Mouse (Mus musculus): Measurements from ENCODE around the gene AC134908.4. TPM values are rescaled to one million over a fixed set of nuclear protein-coding genes. Genes with fewer than 3 reads are reported as not detected.

The AC134908.4 gene
- polyA plus RNA-seq, 1 experiment from 2014 or later = not detected

DNA sequence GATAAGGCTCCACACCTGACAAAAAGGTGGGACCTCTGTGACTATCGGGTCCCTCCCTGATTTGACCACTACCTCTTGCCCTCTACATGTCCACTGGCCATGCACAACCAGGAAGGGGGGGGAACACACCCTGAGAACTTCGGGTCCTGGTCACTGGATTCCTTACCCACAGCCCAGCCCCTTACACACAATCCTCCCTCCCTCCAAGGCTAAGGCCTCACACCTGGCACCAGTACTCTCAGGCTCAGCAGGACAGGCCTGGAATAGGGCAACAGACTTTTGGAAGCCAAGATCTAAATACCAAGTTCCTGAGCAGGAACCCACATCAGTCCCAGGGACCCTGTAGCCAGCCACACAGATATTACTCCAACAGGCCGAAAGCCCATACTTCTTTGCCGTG is 43.4 kb upstream of the AC134908.4 start:
- no peaks in the 10 kb centered on the region for H3K27me3 ChIP-seq (ENCODE audit: control insufficient read depth, insufficient read depth, low read length)
- no peak overlapping the region for H3K27ac ChIP-seq (replicated peaks; ENCODE audit: low read depth, low read length)
- no peaks in the 10 kb centered on the region for H3K9me3 ChIP-seq (ENCODE audit: control insufficient read depth, low read length)
- peaks cover 51% of the 10 kb centered on the region for H3K4me1 ChIP-seq (ENCODE audit: control insufficient read depth, insufficient read depth, low read length)
- ATAC-seq (ENCODE audit: low FRiP score, low TSS enrichment) (no peak), DNase-seq (no peak)
- 93% methylated on average over 4 of the region's 4 CpGs for WGBS
- H3K36me3 ChIP-seq (ENCODE audit: control insufficient read depth, insufficient read depth, low read length) = peaks cover 53% of the 10 kb centered on the region
- H3K4me3 ChIP-seq (replicated peaks; ENCODE audit: low read depth, low read length) = no peak overlapping the region
- H3K4me2 ChIP-seq (ENCODE audit: low read length) = no peak overlapping the region
- no peak overlapping the region for H3K9ac ChIP-seq (replicated peaks; ENCODE audit: low read length)

DNA sequence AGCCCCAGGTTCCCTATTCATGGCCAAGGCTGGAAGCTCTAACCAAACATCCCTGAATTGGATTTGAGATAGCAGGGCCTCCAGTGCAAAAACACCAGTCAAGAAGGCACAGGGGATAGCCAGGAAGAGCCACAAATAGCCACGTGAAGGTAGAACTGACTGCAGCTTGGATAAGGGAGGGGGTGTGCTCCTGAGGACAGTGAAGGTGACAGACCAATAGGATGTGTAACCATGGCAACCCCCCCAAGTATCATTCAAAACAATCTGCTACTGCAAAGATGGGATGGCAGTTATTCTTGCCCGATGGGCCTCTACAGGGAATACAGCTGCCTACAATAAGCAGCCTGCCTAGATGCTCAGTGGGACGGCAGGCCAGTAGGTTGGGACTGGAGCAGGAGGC is 42.1 kb upstream of the AC134908.4 start:
- Histone ChIP-seq H3K4me2 (ENCODE audit: low read length) (peak overlapping the region; percentile 75), H3K27me3 (ENCODE audit: control insufficient read depth, insufficient read depth, low read length) (no peaks in the 10 kb centered on the region), H3K36me3 (ENCODE audit: control insufficient read depth, insufficient read depth, low read length) (peaks cover 51% of the 10 kb centered on the region), H3K4me1 (ENCODE audit: control insufficient read depth, insufficient read depth, low read length) (peaks cover 46% of the 10 kb centered on the region), H3K4me3 (replicated peaks; ENCODE audit: low read depth, low read length) (no peak overlapping the region), H3K9me3 (ENCODE audit: control insufficient read depth, low read length) (no peaks in the 10 kb centered on the region), H3K9ac (replicated peaks; ENCODE audit: low read length) (peak overlapping the region; percentile 78; the same call in 1 of the 2 replicates), H3K27ac (replicated peaks; ENCODE audit: low read depth, low read length) (peak overlapping the region; percentile 84)
- WGBS = 13% methylated on average over 3 of the region's 3 CpGs
- DNase-seq = peak; percentile 57
- ATAC-seq (ENCODE audit: low FRiP score, low TSS enrichment) = no peak

DNA sequence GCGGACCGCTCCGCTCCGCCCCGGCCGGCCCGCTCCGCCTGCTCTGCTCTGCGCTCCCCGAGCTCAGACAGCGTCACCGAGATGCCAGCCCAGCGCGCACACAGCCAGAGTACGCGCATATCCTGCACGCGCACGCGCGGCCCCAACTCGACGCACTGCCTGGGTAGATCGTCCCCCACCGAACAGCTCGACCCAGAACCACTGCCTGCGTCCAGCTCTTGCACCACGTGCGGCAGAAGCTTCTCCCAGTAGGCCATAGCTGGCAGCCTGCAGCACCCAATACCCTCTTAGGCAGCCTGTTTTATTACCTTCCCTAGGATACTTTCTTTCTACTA is 41.6 kb upstream of the AC134908.4 start, which contains the start of gene Rhbdl1:
Rhbdl1 (minus strand) TSS at position 220 of the 335 bp plus-strand sequence.
- ATAC-seq (ENCODE audit: low FRiP score, low TSS enrichment) = peak; percentile 26; the same call in 1 of the 2 replicates
- H3K4me1 ChIP-seq (ENCODE audit: control insufficient read depth, insufficient read depth, low read length) = peaks cover 49% of the 10 kb centered on the region

DNA sequence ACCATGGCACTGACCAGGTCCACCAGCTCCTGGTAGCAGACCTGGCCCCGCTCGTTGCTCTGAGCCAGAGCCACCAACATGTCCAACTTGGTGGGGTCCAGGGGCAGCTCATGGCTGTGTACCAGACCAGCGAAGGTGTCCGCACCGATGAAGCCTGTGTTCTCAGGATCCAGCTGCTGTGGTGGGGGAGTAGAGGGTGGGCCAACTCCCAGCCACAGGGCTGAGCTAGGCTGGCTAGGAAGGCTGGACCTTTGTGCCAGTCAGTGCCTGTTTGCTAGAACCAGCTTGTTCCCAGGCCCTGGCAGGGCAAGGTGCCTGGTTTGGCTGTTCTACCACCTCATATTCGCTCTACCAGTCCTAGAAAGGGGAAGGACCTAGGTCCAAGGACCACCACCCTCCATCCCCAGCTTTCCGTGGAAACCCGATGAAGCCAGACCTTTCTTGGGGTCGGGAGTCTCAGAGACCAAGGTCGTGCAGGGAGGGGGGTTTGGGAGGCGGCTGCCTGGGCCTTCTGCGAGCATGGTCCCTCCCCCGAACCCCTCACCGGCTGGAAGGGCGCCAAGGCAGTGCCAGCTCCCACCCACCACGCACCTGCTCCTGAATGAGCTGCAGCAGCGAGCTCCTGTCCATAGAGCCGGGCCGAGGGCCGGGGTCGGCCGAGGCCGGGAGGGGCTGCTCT is 41.1 kb upstream of the AC134908.4 start:
- Histone ChIP-seq H3K4me2 (ENCODE audit: low read length) (peak overlapping the region; percentile 75), H3K4me1 (ENCODE audit: control insufficient read depth, insufficient read depth, low read length) (peaks cover 54% of the 10 kb centered on the region), H3K9me3 (ENCODE audit: control insufficient read depth, low read length) (no peaks in the 10 kb centered on the region), H3K4me3 (replicated peaks; ENCODE audit: low read depth, low read length) (peak overlapping the region; percentile 47), H3K27me3 (ENCODE audit: control insufficient read depth, insufficient read depth, low read length) (no peaks in the 10 kb centered on the region), H3K9ac (replicated peaks; ENCODE audit: low read length) (peak overlapping the region; percentile 78), H3K27ac (replicated peaks; ENCODE audit: low read depth, low read length) (peak overlapping the region; percentile 84), H3K36me3 (ENCODE audit: control insufficient read depth, insufficient read depth, low read length) (peaks cover 43% of the 10 kb centered on the region)
- 24% methylated on average over 23 of the region's 23 CpGs for WGBS
- no peak for ATAC-seq (ENCODE audit: low FRiP score, low TSS enrichment)
- DNase-seq = no peak

More for the DNA sequence above, 41.6 kb upstream of the AC134908.4 start, which contains the start of gene Rhbdl1:
- peak within 1 kb of the TSS; percentile 84 for H3K27ac ChIP-seq (replicated peaks; ENCODE audit: low read depth, low read length)
- peak; percentile 89 for DNase-seq
- no peaks in the 10 kb centered on the region for H3K9me3 ChIP-seq (ENCODE audit: control insufficient read depth, low read length)
- 2% methylated on average over 29 of the region's 29 CpGs for WGBS
- no peaks in the 10 kb centered on the region for H3K27me3 ChIP-seq (ENCODE audit: control insufficient read depth, insufficient read depth, low read length)
- H3K4me3 ChIP-seq (replicated peaks; ENCODE audit: low read depth, low read length) = peak within 1 kb of the TSS; percentile 47
- H3K36me3 ChIP-seq (ENCODE audit: control insufficient read depth, insufficient read depth, low read length) = peaks cover 46% of the 10 kb centered on the region
- peak within 1 kb of the TSS; percentile 75 for H3K4me2 ChIP-seq (ENCODE audit: low read length)
- peak within 1 kb of the TSS; percentile 78 for H3K9ac ChIP-seq (replicated peaks; ENCODE audit: low read length)

DNA sequence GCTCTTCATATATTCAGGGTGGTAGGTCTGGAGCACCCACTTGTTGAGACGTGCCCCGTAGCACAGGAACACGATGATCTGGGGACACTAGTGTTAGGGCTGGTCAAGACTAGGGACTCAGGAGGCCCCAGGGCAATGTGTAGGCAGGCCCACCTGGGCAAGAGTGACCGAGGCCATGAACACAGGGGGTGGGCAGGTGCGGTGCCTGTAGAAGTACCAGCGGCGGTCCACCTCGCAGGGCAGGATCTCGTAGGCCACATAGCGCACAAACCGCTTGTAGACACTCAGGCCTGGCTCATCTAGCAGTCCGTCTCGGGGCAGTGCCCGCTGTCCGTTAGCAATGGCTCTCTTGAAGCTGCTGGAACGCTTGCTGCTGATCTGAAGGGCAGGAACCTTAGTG is 40.4 kb upstream of the AC134908.4 start:
- Histone ChIP-seq H3K4me3 (replicated peaks; ENCODE audit: low read depth, low read length) (no peak overlapping the region), H3K9ac (replicated peaks; ENCODE audit: low read length) (no peak overlapping the region; the same call in 1 of the 2 replicates)

DNA sequence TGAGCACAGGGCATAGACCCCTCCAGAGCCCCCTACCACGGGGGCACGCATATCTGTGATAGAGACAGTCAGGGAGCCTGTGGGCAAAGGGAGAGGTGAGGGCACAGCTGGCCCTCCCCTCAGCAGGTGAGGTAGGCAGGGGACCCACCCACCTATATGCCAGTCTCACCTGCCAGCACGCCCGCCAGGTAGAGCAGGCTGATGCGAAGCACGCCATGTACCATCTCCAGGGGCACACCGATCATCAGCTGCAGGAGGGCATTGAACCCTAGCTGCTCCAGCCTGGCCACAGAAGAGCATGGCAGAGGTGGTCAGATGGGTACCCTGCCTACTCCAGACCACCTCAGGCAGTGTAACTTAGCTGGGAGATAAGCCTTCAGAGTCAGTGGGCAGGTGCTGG is 39.8 kb upstream of the AC134908.4 start:
- H3K9ac ChIP-seq (replicated peaks; ENCODE audit: low read length) = no peak overlapping the region
- H3K4me2 ChIP-seq (ENCODE audit: low read length) = peak overlapping the region; percentile 95
- DNase-seq (no peak), ATAC-seq (ENCODE audit: low FRiP score, low TSS enrichment) (no peak)
- peaks cover 43% of the 10 kb centered on the region for H3K36me3 ChIP-seq (ENCODE audit: control insufficient read depth, insufficient read depth, low read length)
- 95% methylated on average over 7 of the region's 7 CpGs for WGBS
- H3K27ac ChIP-seq (replicated peaks; ENCODE audit: low read depth, low read length) = no peak overlapping the region
- H3K4me3 ChIP-seq (replicated peaks; ENCODE audit: low read depth, low read length) = no peak overlapping the region
- no peaks in the 10 kb centered on the region for H3K9me3 ChIP-seq (ENCODE audit: control insufficient read depth, low read length)
- no peaks in the 10 kb centered on the region for H3K27me3 ChIP-seq (ENCODE audit: control insufficient read depth, insufficient read depth, low read length)
- H3K4me1 ChIP-seq (ENCODE audit: control insufficient read depth, insufficient read depth, low read length) = peaks cover 60% of the 10 kb centered on the region

More for the DNA sequence above, 40.4 kb upstream of the AC134908.4 start:
- peaks cover 60% of the 10 kb centered on the region for H3K4me1 ChIP-seq (ENCODE audit: control insufficient read depth, insufficient read depth, low read length)
- ATAC-seq (ENCODE audit: low FRiP score, low TSS enrichment) (no peak), DNase-seq (no peak)
- H3K9me3 ChIP-seq (ENCODE audit: control insufficient read depth, low read length) = no peaks in the 10 kb centered on the region
- H3K27me3 ChIP-seq (ENCODE audit: control insufficient read depth, insufficient read depth, low read length) = no peaks in the 10 kb centered on the region
- WGBS = 94% methylated on average over 16 of the region's 16 CpGs
- peak overlapping the region; percentile 75 for H3K4me2 ChIP-seq (ENCODE audit: low read length)
- no peak overlapping the region for H3K27ac ChIP-seq (replicated peaks; ENCODE audit: low read depth, low read length)
- peaks cover 43% of the 10 kb centered on the region for H3K36me3 ChIP-seq (ENCODE audit: control insufficient read depth, insufficient read depth, low read length)

DNA sequence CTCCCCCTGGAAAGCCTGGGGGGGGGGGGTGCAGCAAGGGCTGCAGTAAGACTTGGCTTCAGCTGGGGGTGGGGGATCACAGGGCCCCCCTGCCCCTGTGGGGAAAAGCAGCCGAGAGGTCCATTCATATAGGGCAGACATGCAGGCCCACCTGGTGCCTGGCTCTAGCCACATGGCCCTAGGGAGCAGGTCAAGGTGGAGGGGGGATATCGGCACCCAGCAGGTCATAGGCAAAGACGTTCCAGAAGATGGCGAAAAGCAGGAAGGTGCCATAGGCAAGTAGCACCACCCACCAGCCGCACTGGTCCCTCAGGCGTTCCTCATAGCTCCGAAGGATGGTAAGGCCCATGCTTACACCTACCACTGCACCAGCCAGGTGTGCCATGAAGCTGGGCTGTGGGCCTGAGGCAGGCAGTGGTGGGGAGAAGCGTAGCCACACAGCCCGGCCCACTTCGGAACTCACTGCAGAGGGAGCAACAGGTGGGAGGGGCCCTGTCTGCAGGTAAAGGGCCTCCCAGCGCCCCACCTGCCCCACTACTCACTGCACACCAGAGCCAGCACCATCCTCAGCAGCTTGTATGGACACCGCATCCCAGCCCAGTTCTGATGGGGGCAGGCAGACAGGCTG is 39.2 kb upstream of the AC134908.4 start:
- peak overlapping the region; percentile 82 for H3K4me3 ChIP-seq (replicated peaks; ENCODE audit: low read depth, low read length)
- DNase-seq = no peak
- H3K27ac ChIP-seq (replicated peaks; ENCODE audit: low read depth, low read length) = no peak overlapping the region
- no peak for ATAC-seq (ENCODE audit: low FRiP score, low TSS enrichment)
- no peaks in the 10 kb centered on the region for H3K27me3 ChIP-seq (ENCODE audit: control insufficient read depth, insufficient read depth, low read length)
- WGBS = 91% methylated on average over 12 of the region's 12 CpGs
- H3K4me2 ChIP-seq (ENCODE audit: low read length) = peak overlapping the region; percentile 95
- peaks cover 43% of the 10 kb centered on the region for H3K36me3 ChIP-seq (ENCODE audit: control insufficient read depth, insufficient read depth, low read length)
- H3K4me1 ChIP-seq (ENCODE audit: control insufficient read depth, insufficient read depth, low read length) = peaks cover 64% of the 10 kb centered on the region
- H3K9me3 ChIP-seq (ENCODE audit: control insufficient read depth, low read length) = no peaks in the 10 kb centered on the region
- H3K9ac ChIP-seq (replicated peaks; ENCODE audit: low read length) = peak overlapping the region; percentile 81

DNA sequence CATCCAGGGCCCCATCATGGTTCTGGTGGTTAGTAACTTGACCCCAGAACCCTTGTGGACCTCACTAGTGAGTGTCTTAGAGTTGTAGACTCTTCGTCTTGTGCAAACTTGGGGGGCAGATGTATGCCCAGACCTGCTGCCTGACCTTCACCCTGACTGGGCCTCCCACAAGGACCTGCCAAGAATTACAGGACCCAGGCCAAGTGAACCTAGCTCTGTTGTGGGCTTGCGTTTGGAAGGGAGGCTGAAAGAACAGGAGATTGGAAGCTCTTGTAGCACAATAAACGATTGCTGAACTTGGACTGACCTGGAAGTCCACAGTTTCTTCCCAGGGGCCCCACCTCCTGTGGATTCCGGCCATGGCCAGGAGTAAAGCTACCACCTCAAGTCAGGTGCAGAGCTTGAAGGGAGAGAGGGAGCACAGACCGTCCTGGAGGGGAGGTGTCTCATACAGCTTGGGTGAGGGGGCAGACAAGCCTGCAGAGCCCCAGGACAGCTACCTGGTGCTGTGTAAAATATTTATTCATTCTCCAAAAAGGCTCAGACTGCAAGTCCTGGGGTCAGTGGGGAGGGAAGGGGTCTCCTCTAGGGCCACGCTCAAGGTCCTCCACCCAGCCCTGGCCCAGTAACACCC is 38.6 kb upstream of the AC134908.4 start:
- Histone ChIP-seq H3K27ac (replicated peaks; ENCODE audit: low read depth, low read length) (peak overlapping the region; percentile 97; the same call in 1 of the 2 replicates), H3K4me1 (ENCODE audit: control insufficient read depth, insufficient read depth, low read length) (peaks cover 67% of the 10 kb centered on the region), H3K4me2 (ENCODE audit: low read length) (peak overlapping the region; percentile 95), H3K27me3 (ENCODE audit: control insufficient read depth, insufficient read depth, low read length) (no peaks in the 10 kb centered on the region), H3K4me3 (replicated peaks; ENCODE audit: low read depth, low read length) (peak overlapping the region; percentile 82), H3K9me3 (ENCODE audit: control insufficient read depth, low read length) (no peaks in the 10 kb centered on the region), H3K9ac (replicated peaks; ENCODE audit: low read length) (peak overlapping the region; percentile 81), H3K36me3 (ENCODE audit: control insufficient read depth, insufficient read depth, low read length) (peaks cover 40% of the 10 kb centered on the region)
- DNase-seq (no peak), ATAC-seq (ENCODE audit: low FRiP score, low TSS enrichment) (no peak)
- 64% methylated on average over 6 of the region's 6 CpGs for WGBS
